Mouse (Mus musculus): ENCODE data around the gene Olfr64.

DNA sequence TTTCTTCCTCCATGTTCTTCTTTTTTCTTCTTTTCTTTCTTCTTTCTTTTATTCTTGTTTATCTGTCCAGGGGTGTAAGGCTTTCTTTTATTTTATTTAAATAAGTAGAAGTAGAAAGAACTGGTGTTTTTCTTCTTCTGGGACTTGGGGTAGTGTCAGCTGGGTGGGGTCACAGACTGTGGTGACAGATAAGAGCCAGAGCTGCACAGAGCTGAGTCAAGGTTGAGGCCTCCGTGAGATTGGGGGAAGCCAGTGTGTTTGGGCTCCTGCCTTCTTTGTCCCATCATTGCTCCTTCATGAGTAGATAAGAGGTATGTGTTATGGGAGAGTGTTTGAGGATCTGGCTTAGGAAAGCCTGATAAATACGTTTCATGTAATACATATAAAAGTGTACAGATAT is 35.2 kb downstream of the Olfr64 start:
- no peak for TF ChIP-seq CTCF (IDR thresholded peaks at IDR 0.05; ENCODE audit: low read depth, low read length)
- TF ChIP-seq POLR2A (IDR thresholded peaks at IDR 0.05; ENCODE audit: extremely low read depth, insufficient read depth, low read length): no peak
